ENCODE assay signal across 21 mouse cellular contexts in the genomic region with DNA sequence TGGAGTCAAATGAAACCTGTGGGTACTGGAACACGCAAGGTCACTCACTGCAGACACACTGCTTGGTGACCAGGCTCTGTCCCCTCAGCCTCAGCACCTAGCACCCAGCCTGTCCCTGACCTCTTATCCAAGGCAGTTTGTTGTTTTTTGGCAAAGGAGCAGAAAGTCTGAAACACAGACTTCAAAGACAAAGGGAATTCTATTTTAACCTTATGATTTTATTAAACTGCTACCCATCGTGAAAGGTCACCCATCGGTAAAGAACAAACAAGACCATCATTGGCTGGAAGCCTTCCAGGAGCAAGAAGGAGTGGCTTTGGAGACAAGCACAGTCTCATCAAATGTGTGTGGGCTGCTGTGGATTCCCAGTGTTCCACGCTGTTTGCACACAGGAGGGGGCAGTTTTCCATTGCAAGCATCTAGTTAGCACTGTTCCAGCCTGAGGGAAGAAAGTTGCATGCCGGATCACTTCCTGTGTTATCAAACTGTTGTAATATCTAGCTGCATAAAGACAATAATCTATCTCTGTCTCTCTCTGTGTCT.
DNase-seq lines count a peak whose midpoint lies in the region; ATAC-seq and TF ChIP-seq lines count a peak whose summit lies in the region.
"Had no signal": no experiment of that assay in that cellular context is flagged by ENCODE, and none has a peak within 500 bp of the region (broad histone marks: within the 10 kb centered on the region; RNA-seq: fewer than 3 reads in every experiment).

No protein-coding gene starts in this region.

- ATAC-seq in lung, embryonic 14.5 days (ENCODE audit: insufficient read depth) = peak; percentile 77
- ATAC-seq: CD4-positive, CD25-positive, alpha-beta regulatory T cell, adult 4 months; forebrain, embryonic 16.5 days had no signal

- no peaks in the 10 kb centered on the region for H3K27me3 ChIP-seq in lung, embryonic 14.5 days (ENCODE audit: insufficient read depth, low read length)
- H3K27me3 ChIP-seq: heart, embryonic 13.5 days; liver, embryonic 13.5 days; midbrain, embryonic 12.5 days had no signal

- no peak overlapping the region for H3K4me2 ChIP-seq in lung, embryonic 14.5 days
- H3K4me2 ChIP-seq: heart, embryonic 13.5 days; liver, embryonic 13.5 days; midbrain, embryonic 12.5 days had no signal

- no peaks in the 10 kb centered on the region for H3K36me3 ChIP-seq in lung, embryonic 14.5 days (ENCODE audit: insufficient read depth)
- H3K36me3 ChIP-seq: G1E; heart, embryonic 13.5 days; liver, embryonic 13.5 days; midbrain, embryonic 12.5 days had no signal

- peak; percentile 72 for DNase-seq in lung, embryonic 14.5 days
- DNase-seq in lung, postnatal 36 days = no peak
- DNase-seq in 3T3-L1 (ENCODE audit: low read depth, low spot score) (peak; percentile 32), MN1 (ENCODE audit: low spot score) (peak; percentile 16)
- peak; percentile 71 for DNase-seq in adrenal gland, postnatal 14 days
- DNase-seq in right cerebral cortex, postnatal 36 days (ENCODE audit: low spot score in 2 of 2) = no peak
- DNase-seq in right cerebral cortex, adult 18-20 months = no peak
- DNase-seq: cerebellum, adult 11 months; cerebellum, postnatal 14 days; gastrocnemius, adult 2 months; heart, adult 11 months; kidney, adult 2 months; left cerebral cortex, postnatal 4 days; liver, embryonic 13.5 days; spleen, adult 18-20 months had no signal

- no peaks in the 10 kb centered on the region; the same call in 1 of the 2 replicates for H3K4me1 ChIP-seq in lung, embryonic 14.5 days (ENCODE audit: insufficient read depth)
- H3K4me1 ChIP-seq: heart, embryonic 13.5 days; liver, embryonic 13.5 days; midbrain, embryonic 12.5 days had no signal

- no peak overlapping the region for H3K4me3 ChIP-seq in lung, embryonic 14.5 days (ENCODE audit: low read depth, low read length)
- H3K4me3 ChIP-seq: gastrocnemius, adult 2 months; heart, embryonic 13.5 days; liver, embryonic 13.5 days; midbrain, embryonic 12.5 days had no signal

- H3K9me3 ChIP-seq in lung, embryonic 14.5 days (ENCODE audit: low read depth, low read length) = no peaks in the 10 kb centered on the region
- H3K9me3 ChIP-seq: heart, embryonic 13.5 days; liver, embryonic 13.5 days; midbrain, embryonic 12.5 days had no signal

- H3K9ac ChIP-seq in lung, embryonic 14.5 days = no peak overlapping the region
- H3K9ac ChIP-seq: heart, embryonic 13.5 days; liver, embryonic 13.5 days; midbrain, embryonic 12.5 days had no signal

- 36% methylated on average over 5 of the region's 5 CpGs for WGBS in lung, embryonic 14.5 days

- no peak; the same call in 1 of the 2 replicates for TF ChIP-seq CTCF in lung, embryonic 14.5 days (IDR thresholded peaks at IDR 0.05; ENCODE audit: low read depth)

- peak overlapping the region; percentile 50; the same call in 1 of the 2 replicates for H3K27ac ChIP-seq in lung, embryonic 14.5 days (ENCODE audit: low read depth)
- H3K27ac ChIP-seq: gastrocnemius, adult 2 months; heart, embryonic 13.5 days; liver, embryonic 13.5 days; macrophage; midbrain, embryonic 12.5 days had no signal

Comparison
In these comparisons a context has a peak if more than half of its experiments do, and no peak if none do; other contexts are left out.
1. DNase-seq: peak in lung, embryonic 14.5 days (single experiment), 3T3-L1 (single experiment), MN1 (single experiment) and adrenal gland, postnatal 14 days (single experiment); none in lung, postnatal 36 days (single experiment), right cerebral cortex, postnatal 36 days (0 of 2) and right cerebral cortex, adult 18-20 months (single experiment).